Mouse (Mus musculus) embryonic fibroblast, embryonic 13.5 days (primary cell): ENCODE measurements around the gene Umodl1.

Experiments used
- CTCF ChIP-seq: IDR thresholded peaks from 2 replicates; pipeline ENCODE4 v1.5.1; 2011; ENCODE audit warnings: mild to moderate bottlenecking, control low read depth, low read length, moderate library complexity, borderline replicate concordance; ENCODE audit not compliant: insufficient read depth
- POLR2A ChIP-seq: IDR thresholded peaks from 2 replicates; pipeline ENCODE4 v1.6.1; 2011; ENCODE audit warnings: low read depth, mild to moderate bottlenecking, control low read depth, low read length, moderate library complexity

GRCm38 (mm10) chr17:30954340-30954739 lies at the start of gene Umodl1:
- TF ChIP-seq CTCF (no peak), POLR2A (no peak)
